Mouse (Mus musculus) c-Kit-positive CD71-positive TER-119-positive erythroid progenitor cells, embryonic 14.5 days (primary cell): Measurements from ENCODE around the gene Gm3526.
"Not testable (repeated sequence)": the region's sequence is repeated elsewhere in the genome, so short reads cannot be mapped to it uniquely, and the experiment has no call there.

Experiments
- DNase-seq: peaks from one replicate; pipeline ENCODE4 v3.0.0-alpha.2; 2013; ENCODE audit warnings: low spot score

Gene Gm3526

GRCm38 (mm10) chr14:5260480-5260879, at the start of gene Gm3526:
Gene Gm3526, minus strand, starts transcription at chr14:5260580.
- not testable (repeated sequence) for DNase-seq
